Mouse (Mus musculus): ENCODE results near the gene Cela2a.

Cela2a gene

DNA sequence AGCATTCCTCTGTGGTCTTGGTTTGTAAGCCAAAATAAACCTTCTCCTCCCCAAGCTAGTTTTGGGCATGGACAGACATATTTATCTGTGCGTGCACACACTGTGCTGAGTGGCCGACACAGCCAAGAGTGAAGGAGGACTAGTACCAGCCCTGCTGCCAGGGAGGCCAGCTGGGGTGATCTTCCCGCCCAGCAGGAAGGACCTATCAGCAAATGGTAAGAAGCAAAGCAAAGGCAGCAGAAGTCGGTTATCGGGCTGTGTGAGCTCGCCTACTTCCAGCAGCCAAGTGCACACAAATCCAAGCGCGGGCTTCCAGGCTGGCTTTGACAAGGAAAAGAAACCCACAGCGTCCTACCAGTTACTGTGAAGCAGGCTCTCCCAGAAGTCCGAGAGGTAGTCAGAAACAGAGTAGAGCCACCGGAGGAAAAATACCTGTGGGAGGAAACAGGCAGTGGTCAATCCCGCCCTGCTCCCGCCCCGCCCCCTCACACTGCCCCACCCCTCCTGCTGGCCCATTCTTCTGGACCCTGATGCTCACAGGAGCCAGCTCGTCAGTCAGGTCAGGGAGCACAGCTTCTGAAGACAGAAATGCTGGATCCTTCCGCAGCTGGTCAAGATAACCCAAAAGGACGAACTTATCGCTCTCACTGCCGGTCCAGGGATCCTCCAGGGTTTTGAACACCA is 58.5 kb downstream of the Cela2a start:
- DNase-seq (ENCODE audit: low spot score in 2 of 2) = no peak

DNA sequence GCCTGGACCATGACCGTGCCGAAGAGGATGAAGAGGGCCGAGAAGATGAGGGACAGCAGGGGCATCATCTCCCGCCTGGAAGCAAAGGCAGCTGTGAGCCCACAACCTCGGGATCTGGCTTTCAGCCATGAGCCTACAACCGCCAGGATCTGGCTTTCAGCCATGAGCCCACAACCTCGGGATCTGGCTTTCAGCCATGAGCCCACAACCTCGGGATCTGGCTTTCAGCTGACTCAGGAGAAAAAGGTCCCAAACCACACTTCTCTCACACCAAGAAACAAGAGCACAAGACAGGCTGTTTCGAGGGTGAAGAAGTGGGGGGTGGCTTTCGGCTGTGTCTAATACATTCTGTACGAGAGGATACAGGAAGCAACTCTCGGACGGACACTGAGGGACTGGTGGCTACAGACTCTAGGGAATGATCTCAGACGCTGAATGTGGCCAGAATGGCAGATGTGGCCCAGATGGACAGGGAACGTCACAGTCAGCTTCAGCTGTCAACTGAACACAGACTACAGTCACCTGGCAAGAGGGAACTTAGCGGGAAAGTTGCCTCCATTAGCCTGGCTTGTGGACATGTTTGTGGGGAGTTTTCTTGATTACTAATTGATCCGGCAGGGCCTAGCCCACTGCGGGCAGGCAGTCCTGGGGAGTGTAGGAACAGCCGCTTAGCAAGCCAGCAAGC is 59.1 kb downstream of the Cela2a start:
- no peak for DNase-seq (ENCODE audit: low spot score in 2 of 2)

DNA sequence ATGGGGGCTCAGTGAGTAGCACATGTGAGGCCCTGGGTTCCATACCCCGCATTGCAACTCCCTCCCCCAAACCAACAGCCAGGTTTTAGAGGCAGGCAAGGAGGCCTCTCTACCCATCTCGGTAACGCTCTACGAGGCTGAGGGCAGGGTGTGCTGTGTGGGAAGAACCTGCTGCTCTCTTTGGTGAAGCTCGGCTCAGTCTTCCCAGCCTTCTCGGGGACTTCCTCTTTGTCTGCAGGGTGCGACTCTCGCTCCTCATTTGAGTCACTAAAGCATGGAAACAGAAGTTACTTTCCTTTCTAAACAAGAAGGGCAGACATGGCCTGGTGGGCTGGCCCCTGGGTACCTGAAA is 59.7 kb downstream of the Cela2a start:
- no peak for DNase-seq (ENCODE audit: low spot score in 2 of 2)

DNA sequence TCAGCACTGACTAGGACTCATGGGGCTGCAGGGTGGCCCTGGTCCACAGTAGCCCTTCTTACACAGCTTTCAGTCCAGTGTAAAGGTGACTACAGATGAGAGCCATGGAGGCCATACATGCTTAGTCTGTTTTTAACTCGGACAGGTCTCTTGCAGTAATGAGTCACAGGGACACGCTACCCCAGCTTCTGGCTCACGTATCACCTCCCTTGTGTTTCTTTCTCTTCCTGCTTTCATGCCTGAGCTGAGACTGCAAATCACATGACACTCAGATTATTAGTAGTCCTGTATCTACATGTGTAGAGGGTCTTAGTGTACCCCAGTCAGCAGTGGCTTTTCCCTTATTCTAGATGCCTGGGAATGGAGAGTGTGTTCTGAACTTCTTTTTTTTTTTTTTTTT is 61.0 kb downstream of the Cela2a start:
- no peak for DNase-seq (ENCODE audit: low spot score in 2 of 2)
